Mouse (Mus musculus): ENCODE results near the gene Olfr394. TPM values are rescaled to one million over a fixed set of nuclear protein-coding genes. Genes with fewer than 3 reads are reported as not detected.
"Not testable (repeated sequence)": the region's sequence is repeated elsewhere in the genome, so short reads cannot be mapped to it uniquely, and the experiment has no call there.

Gene Olfr394
- not detected for polyA plus RNA-seq (2017; shearing (Covaris generic))

DNA sequence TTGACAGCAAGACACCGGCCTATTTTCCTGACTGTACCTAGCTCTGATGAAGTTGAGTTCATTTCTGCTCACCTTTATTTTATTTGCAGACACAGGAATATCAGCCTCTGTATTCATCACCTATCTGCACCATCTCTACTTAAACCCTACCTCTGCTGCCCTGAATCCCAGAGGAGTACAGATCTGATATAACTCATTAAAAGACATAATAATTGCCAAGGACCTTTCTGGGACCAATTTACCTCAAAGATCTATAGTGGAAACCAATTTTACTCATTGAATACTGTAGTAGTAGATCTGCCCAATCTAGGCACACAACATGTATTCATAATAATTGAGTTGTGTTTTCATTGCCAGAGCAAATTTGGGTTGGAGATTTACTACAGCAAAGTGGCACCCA lies at the start of gene Olfr394:
TSS of gene Olfr394 (minus strand) at position 101 of the 400 bp plus-strand sequence.
- no peak for ATAC-seq

DNA sequence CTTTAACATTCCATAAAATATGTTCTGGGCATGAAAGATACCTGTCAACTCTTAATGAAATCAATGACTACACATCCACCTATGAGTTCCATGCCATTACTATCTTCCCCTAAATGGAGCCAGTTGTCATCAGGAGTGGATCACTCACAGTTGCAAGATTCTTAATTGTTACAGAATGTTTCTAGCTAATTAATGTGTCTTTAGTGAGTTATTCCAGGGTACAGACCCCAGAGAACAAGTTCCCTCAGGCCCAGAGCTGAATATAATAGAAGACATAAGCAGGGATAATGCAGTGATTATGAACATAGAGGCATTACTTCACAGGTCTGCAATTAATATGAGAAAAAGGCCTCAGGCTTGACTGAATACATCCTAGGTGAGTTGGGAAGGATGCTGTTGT lies 45.8 kb upstream of the Olfr394 start, which contains the start of gene Olfr23:
TSS of gene Olfr23 (plus strand) at position 301 of the 400 bp plus-strand sequence.
- no peak for ATAC-seq

DNA sequence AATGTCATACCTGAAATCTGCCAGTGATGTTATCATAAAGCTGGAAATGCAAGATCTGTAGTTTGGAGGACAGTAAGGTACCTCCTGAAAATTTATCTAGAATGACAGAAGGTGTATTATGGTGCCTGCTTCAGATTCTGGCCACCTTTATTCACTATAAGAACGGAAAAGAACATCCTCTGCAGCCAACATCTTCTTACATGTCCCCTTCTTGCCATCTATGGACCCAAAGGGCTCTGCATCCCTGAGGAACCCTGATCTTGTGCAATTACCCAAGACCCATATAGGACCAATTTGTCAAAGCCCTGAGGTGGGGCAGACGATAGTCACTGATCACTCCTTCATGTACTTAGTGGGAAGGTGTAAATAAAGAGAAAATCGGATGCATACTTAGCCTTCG lies 18.6 kb upstream of the Olfr394 start, which contains the start of gene Olfr395:
TSS of gene Olfr395 (minus strand) at position 101 of the 400 bp plus-strand sequence.
- not testable (repeated sequence) for ATAC-seq

DNA sequence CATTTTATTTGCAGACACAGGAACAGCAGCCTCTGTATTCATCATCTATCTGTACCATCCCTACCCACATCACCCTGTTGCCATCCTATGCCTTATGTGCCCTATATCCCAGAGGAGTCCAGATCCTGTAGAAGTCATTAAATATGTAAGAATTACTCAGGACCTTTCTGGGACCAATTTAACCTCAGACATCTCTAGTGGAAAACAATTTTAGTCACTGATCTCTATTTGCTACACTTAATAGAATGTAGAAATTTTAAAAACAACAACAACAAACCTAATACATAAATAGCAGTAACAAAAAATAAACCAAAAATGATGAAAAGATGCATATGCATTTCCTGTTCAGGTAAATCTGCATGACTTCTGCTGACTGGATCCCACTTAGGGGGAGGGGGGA lies 39.2 kb downstream of the Olfr394 start, which contains the start of gene Olfr393:
TSS of gene Olfr393 (minus strand) at position 101 of the 400 bp plus-strand sequence.
- no peak for ATAC-seq

Other genes starting within 250 kb of the Olfr394 start
- not detected for gene Zfp735, start 202.0 kb downstream of the Olfr394 start, polyA plus RNA-seq (2017; shearing (Covaris generic))
- not detected for gene Olfr389, start 110.1 kb downstream of the Olfr394 start, polyA plus RNA-seq (2017; shearing (Covaris generic))
- gene Olfr390, start 107.8 kb downstream of the Olfr394 start, polyA plus RNA-seq (2017; shearing (Covaris generic)): not detected
- not detected for gene Olfr391-ps, start 87.7 kb downstream of the Olfr394 start, polyA plus RNA-seq (2017; shearing (Covaris generic))
- under 1 TPM in 1 of 3 experiments, not detected in 2; 0.17 TPM for gene Olfr392, start 73.7 kb downstream of the Olfr394 start, polyA plus RNA-seq (2017; shearing (Covaris generic))
- gene Olfr393, start 39.3 kb downstream of the Olfr394 start, polyA plus RNA-seq (2017; shearing (Covaris generic)): not detected
- gene Olfr395, start 18.5 kb upstream of the Olfr394 start, polyA plus RNA-seq (2017; shearing (Covaris generic)): not detected
- not detected for gene Olfr23, start 45.9 kb upstream of the Olfr394 start, polyA plus RNA-seq (2017; shearing (Covaris generic))
- gene Olfr397, start 70.0 kb upstream of the Olfr394 start, polyA plus RNA-seq (2017; shearing (Covaris generic)): not detected
- gene Olfr398, start 99.6 kb upstream of the Olfr394 start, polyA plus RNA-seq (2017; shearing (Covaris generic)): not detected
- not detected for gene Olfr139, start 165.8 kb upstream of the Olfr394 start, polyA plus RNA-seq (2017; shearing (Covaris generic))
- gene Olfr399, start 165.8 kb upstream of the Olfr394 start, polyA plus RNA-seq (2017; shearing (Covaris generic)): not detected
- not detected for gene Zfp616, start 179.2 kb upstream of the Olfr394 start, polyA plus RNA-seq (2017; shearing (Covaris generic))
- under 1 TPM in 1 of 3 experiments, not detected in 2; 0.25 TPM for gene Olfr401, start 222.9 kb upstream of the Olfr394 start, polyA plus RNA-seq (2017; shearing (Covaris generic))